Mouse (Mus musculus) adipocyte (in vitro differentiated cells): Measurements from ENCODE around the gene Saa4.
A peak's percentile ranks its signal among the peaks of the same experiment; 100 is the strongest.
"Not testable (repeated sequence)": the region's sequence is repeated elsewhere in the genome, so short reads cannot be mapped to it uniquely, and the experiment has no call there.

ENCODE experiments used
- DNase-seq: peaks from one replicate; pipeline ENCODE4 v3.0.0-alpha.2; 2016; ENCODE audit warnings: low spot score

The Saa4 gene

GRCm38 (mm10) chr7:46716897-46717296 lies 15.5 kb downstream of the Saa4 start:
- DNase-seq = peak; percentile 90

DNA sequence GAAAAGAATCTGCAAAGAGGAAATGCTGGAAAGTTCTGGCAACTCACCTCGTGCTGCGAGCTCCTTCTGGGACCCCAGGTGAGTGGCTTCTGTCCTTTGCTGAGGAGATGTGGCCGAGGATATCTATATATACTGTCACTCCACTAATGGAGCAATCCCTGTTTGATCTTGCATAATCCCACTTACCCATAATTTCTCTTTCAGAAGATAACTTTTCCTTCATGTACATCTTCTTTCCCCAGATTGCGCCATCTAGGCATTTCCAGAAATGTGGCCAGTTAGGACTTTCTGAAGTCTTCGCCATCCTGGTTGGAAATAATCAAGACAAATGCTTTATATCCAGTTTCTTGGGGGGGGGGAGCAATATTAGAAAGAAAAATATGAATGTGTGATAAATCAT lies 16.8 kb downstream of the Saa4 start, which contains the start of gene Saa3:
TSS of gene Saa3 (minus strand) at position 101 of the 400 bp plus-strand sequence.
- no peak for DNase-seq

DNA sequence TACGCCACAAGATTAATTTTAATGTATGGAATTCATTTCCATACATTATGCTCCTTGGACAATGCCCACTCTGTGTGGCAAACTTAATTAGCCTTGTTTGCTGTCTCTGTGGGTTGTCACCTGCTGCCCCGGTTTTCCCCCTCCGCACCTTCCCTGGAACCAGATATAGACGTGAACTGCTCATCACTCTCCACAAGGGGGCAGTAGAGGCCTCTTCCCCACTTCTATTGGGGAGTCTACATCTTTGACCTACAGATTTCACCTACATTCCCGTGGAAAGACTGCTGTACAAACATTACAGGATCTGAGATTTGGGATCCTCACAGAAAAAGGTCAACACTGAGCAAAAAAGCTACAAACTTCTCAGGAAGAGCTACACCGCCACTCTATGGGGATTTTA lies 17.9 kb downstream of the Saa4 start:
- peak; percentile 76 for DNase-seq

- no peak for DNase-seq
Observed at GRCm38 (mm10) chr7:46712250-46712649, 20.2 kb downstream of the Saa4 start.

DNA sequence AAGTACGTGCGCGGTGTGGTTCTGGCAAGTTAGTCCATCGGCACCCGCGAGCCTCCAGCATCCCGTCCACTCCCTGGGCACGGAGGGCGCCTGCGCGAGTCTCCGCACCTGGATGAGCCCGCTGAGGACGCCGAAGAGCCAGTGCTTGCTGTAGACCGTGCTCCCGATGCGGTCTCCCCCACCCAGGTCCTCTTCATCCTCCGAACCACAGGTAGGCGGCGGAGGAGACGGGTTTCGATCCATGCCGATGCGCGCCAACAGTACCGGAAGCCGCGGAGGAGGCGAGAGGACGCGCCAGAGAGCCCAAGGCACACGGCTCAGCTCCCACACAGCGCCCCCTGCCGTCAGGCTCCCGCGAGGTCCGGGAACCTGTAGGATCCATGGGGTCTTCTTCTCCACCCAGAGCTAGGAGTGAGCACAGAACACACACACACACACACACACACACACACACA lies 22.0 kb downstream of the Saa4 start, which contains the start of gene Saal1:
TSS of gene Saal1 (minus strand) at position 291 of the 455 bp plus-strand sequence.
- DNase-seq = peak; percentile 79

DNA sequence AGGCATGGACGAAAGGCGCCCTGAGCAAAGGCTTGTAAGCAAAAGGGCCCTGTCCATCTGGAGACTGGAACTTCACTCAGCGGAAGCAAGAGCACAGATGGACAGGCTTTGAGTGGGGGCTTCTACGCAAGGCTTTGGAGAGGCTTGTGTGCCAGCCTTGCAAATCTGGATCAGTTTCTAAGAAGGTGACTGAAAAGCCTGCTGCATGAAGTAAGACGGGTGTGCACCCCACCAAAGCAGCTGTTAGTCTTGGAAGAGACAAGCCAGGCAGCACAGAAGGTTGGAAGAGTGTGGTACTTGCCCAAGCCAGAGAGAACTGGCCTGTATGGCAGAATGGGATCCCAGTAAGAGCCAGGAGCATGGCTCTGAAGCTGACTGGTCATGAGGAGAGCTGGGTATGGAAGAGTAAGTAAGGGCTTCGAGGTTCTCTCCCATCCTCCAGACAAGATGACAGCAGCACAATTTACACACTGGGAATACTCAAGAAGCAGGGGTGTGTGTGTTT lies 31.8 kb downstream of the Saa4 start:
- no peak for DNase-seq

- DNase-seq = no peak
Observed at GRCm38 (mm10) chr7:46696754-46697153, 35.6 kb downstream of the Saa4 start.

DNA sequence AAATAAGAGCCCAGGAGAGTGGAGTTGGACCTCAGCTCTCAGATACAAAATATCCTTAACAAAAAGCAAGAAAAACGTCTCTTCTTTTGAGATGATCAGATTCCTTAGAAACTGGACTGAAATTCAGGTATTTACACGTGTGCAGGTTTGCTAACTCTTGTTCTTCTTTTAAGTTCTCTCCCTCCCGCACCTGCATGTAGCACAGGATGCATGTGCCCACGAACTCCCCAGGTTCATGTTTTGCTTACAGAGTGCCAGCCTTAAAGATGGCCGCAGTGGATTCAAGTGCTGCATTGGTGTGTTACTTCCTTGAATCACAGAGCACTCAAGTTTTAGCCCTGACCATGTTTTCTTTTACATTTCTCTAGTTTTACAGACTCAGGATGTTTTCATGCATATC lies 45.6 kb downstream of the Saa4 start:
- DNase-seq = no peak

GRCm38 (mm10) chr7:46680732-46681131 lies 51.7 kb downstream of the Saa4 start:
- DNase-seq = no peak

- not testable (repeated sequence) for DNase-seq
Observed at GRCm38 (mm10) chr7:46679044-46679443, 53.4 kb downstream of the Saa4 start.

- no peak for DNase-seq
Observed at GRCm38 (mm10) chr7:46678417-46678816, 54.0 kb downstream of the Saa4 start.
